ENCODE assay signal across 8 mouse cellular contexts in the genomic region with DNA sequence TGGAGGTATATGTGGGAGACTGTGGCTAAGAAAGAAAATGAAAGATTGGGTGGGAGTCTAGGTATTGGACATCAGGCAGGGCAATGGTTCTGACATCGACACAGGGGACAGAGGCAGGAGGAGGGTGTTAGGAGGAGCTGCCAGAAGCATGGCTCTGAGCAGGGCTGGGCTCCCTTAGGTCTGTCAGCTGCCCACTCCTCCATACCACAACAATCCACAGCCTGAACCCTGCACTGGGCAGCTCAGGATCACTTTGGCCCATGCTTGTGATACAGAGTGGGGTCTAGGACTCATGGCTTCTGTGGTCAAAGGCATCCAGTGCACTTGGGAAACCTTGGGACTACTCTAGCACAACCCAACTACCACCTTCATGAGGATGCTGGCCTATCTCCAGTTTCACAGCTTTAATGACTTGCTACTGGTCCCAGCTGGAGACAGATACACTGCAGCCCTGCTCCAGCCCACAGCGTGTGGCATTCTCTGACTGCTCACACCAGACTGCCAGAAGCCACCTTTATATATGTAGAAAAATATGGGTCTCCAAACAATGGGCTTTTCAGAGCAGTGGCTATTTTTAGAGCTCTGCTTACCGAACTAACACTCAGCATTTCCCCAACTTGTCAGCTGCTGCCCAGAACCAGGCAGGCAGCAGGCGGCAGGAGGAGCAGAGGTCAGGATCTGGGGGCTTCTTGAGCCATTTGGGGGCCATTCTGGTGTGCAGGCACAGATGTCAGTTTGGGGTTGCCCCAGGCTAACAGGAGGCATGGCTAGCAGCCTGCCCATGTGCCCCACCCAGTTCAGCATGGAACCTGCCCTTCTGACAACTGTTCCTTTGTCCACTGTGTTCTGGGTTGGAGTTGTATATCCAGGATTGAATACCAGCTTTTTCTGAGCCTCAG.
A peak's percentile ranks its signal among the peaks of the same experiment; 100 is the strongest.
DNase-seq lines count a peak whose midpoint lies in the region; ATAC-seq and TF ChIP-seq lines count a peak whose summit lies in the region.

No protein-coding gene starts in this region.

- DNase-seq in lung, postnatal 10 days: no peak
- peak; percentile 88 for DNase-seq in fibroblast of lung, adult 2 months (ENCODE audit: low read depth)
- DNase-seq in hindbrain, postnatal 0 days (ENCODE audit: low spot score): peak; percentile 41
- no peak for DNase-seq in adrenal gland, postnatal 36 days
- no peak for DNase-seq in cerebellum, adult 9-10 months
- no peak for DNase-seq in thymus, postnatal 25 days

- H3K9me3 ChIP-seq in lung, embryonic 16.5 days (ENCODE audit: control insufficient read depth, low read length): no peaks in the 10 kb centered on the region
- no peaks in the 10 kb centered on the region for H3K9me3 ChIP-seq in hindbrain, postnatal 0 days (ENCODE audit: low read length)
- no peaks in the 10 kb centered on the region for H3K9me3 ChIP-seq in neural tube, embryonic 14.5 days (ENCODE audit: control insufficient read depth, low read length)

- H3K4me3 ChIP-seq in lung, embryonic 16.5 days (ENCODE audit: low read length): no peak overlapping the region
- H3K4me3 ChIP-seq in hindbrain, postnatal 0 days (ENCODE audit: low read length): no peak overlapping the region
- H3K4me3 ChIP-seq in neural tube, embryonic 14.5 days (ENCODE audit: low read depth, low read length): no peak overlapping the region

- TF ChIP-seq CTCF in hindbrain, postnatal 0 days (IDR thresholded peaks at IDR 0.05; ENCODE audit: low read depth): no peak

- H3K36me3 ChIP-seq in lung, embryonic 16.5 days (ENCODE audit: control insufficient read depth, insufficient read depth, low read length): no peaks in the 10 kb centered on the region
- no peaks in the 10 kb centered on the region for H3K36me3 ChIP-seq in hindbrain, postnatal 0 days (ENCODE audit: insufficient read depth, low read length)
- H3K36me3 ChIP-seq in neural tube, embryonic 14.5 days (ENCODE audit: control insufficient read depth, insufficient read depth, low read length): no peaks in the 10 kb centered on the region

- H3K9ac ChIP-seq in lung, embryonic 16.5 days (ENCODE audit: low read length): peak overlapping the region; percentile 44; the same call in 1 of the 2 replicates
- no peak overlapping the region for H3K9ac ChIP-seq in hindbrain, postnatal 0 days (replicated peaks; ENCODE audit: low read length)
- no peak overlapping the region for H3K9ac ChIP-seq in neural tube, embryonic 14.5 days (replicated peaks; ENCODE audit: low read depth, low read length)

- H3K27ac ChIP-seq in lung, embryonic 16.5 days (ENCODE audit: low read length): peak overlapping the region; percentile 84
- H3K27ac ChIP-seq in hindbrain, postnatal 0 days: peak overlapping the region; percentile 59
- H3K27ac ChIP-seq in neural tube, embryonic 14.5 days (ENCODE audit: low read depth, low read length): peak overlapping the region; percentile 49

- 23% methylated on average over 4 of the region's 4 CpGs for WGBS in lung, embryonic 16.5 days
- WGBS in hindbrain, postnatal 0 days: 14% methylated on average over 4 of the region's 4 CpGs
- 22% methylated on average over 4 of the region's 4 CpGs for WGBS in neural tube, embryonic 14.5 days

- ATAC-seq in lung, embryonic 16.5 days (ENCODE audit: low read depth): peak; percentile 43
- ATAC-seq in hindbrain, postnatal 0 days: no peak
- peak; percentile 26; the same call in 1 of the 2 replicates for ATAC-seq in neural tube, embryonic 14.5 days (ENCODE audit: low read depth)

- H3K4me2 ChIP-seq in lung, embryonic 16.5 days (ENCODE audit: low read depth, low read length): no peak overlapping the region
- H3K4me2 ChIP-seq in hindbrain, postnatal 0 days (ENCODE audit: low read depth, low read length): no peak overlapping the region
- no peak overlapping the region for H3K4me2 ChIP-seq in neural tube, embryonic 14.5 days (ENCODE audit: low read depth, low read length)

- H3K4me1 ChIP-seq in lung, embryonic 16.5 days (replicated peaks; ENCODE audit: control insufficient read depth, insufficient read depth, low read length): peaks cover 72% of the 10 kb centered on the region
- H3K4me1 ChIP-seq in hindbrain, postnatal 0 days (ENCODE audit: insufficient read depth, low read length): peaks cover 65% of the 10 kb centered on the region
- H3K4me1 ChIP-seq in neural tube, embryonic 14.5 days (ENCODE audit: control insufficient read depth, insufficient read depth, low read length): peaks cover 42% of the 10 kb centered on the region

- H3K27me3 ChIP-seq in lung, embryonic 16.5 days (ENCODE audit: control insufficient read depth, insufficient read depth, low read depth, low read length): no peaks in the 10 kb centered on the region
- no peaks in the 10 kb centered on the region for H3K27me3 ChIP-seq in hindbrain, postnatal 0 days (ENCODE audit: insufficient read depth, low read length)
- H3K27me3 ChIP-seq in neural tube, embryonic 14.5 days (ENCODE audit: control insufficient read depth, insufficient read depth, low read length): no peaks in the 10 kb centered on the region

Comparison
In these comparisons a context has a peak if more than half of its experiments do, and no peak if none do; other contexts are left out.
1. DNase-seq: peak in fibroblast of lung, adult 2 months (single experiment) and hindbrain, postnatal 0 days (single experiment); none in lung, postnatal 10 days (single experiment), adrenal gland, postnatal 36 days (0 of 2), cerebellum, adult 9-10 months (single experiment) and thymus, postnatal 25 days (single experiment).
2. Peak in every context shown above with its lines, with median percentiles within 50 percentile points of each other: H3K27ac ChIP-seq.